Mouse (Mus musculus) kidney, adult 2 months (tissue): ENCODE data around the gene Atad5.

Source experiments
- CTCF ChIP-seq: fragments of 200-500 bp; conservative IDR thresholded peaks from 2 replicates; pipeline ENCODE4 v1.5.1; 2011; ENCODE audit warnings: low read depth, mild to moderate bottlenecking, control low read depth, low read length, moderate library complexity, mixed read lengths; ENCODE audit not compliant: insufficient read depth, insufficient read length
- POLR2A ChIP-seq: fragments of 200-500 bp; IDR thresholded peaks from one replicate; pipeline ENCODE4 v1.6.1; 2011; ENCODE audit warnings: low read depth, low read length, control low read depth

GRCm38 (mm10) chr11:80042615-80043418, 46.4 kb upstream of the Atad5 start:
- TF ChIP-seq POLR2A, result no peak
- peak; percentile 87 for TF ChIP-seq CTCF
